Mouse (Mus musculus) CH12.LX (cell line): ENCODE measurements around the gene Rp9. TPM values are rescaled to one million over a fixed set of nuclear protein-coding genes. Genes with fewer than 3 reads are reported as not detected.
"Not testable (repeated sequence)": the region's sequence is repeated elsewhere in the genome, so short reads cannot be mapped to it uniquely, and the experiment has no call there.

Experiments used
- DNase-seq: peaks from one replicate; pipeline ENCODE4 v3.0.0-alpha.2; 2013; ENCODE audit errors: extremely low read depth
- H3K27ac ChIP-seq: 2 replicates; pipeline ENCODE4 v1.5.1; 2012; ENCODE audit warnings: low read depth, mild to moderate bottlenecking, control low read depth, moderate library complexity; ENCODE audit not compliant: insufficient read depth
- H3K27me3 ChIP-seq: replicated peaks from 2 replicates; pipeline ENCODE3; 2012; ENCODE audit warnings: inconsistent platforms
- H3K36me3 ChIP-seq, 2 experiments: replicated peaks in 1 of 2; 2 replicates each; pipeline versions ENCODE3 to v1.6.1; 2012; ENCODE audit warnings: inconsistent platforms in 1 of 2, low read length in 1 of 2, mild to moderate bottlenecking in 1 of 2, mixed read lengths in 1 of 2, moderate library complexity in 1 of 2; ENCODE audit not compliant: control insufficient read depth in 1 of 2, insufficient read depth in 1 of 2
- H3K4me1 ChIP-seq, 2 experiments: 2 replicates each; pipeline ENCODE4 v1.6.1; 2012; ENCODE audit warnings: inconsistent platforms in 1 of 2, moderate library complexity in 1 of 2; ENCODE audit not compliant: insufficient read depth in 2 of 2, control insufficient read depth in 1 of 2
- H3K4me2 ChIP-seq: 2 replicates; pipeline ENCODE4 v1.6.1; 2012; ENCODE audit warnings: low read depth, mild to moderate bottlenecking, control low read depth; ENCODE audit not compliant: poor library complexity, insufficient read depth, severe bottlenecking
- H3K4me3 ChIP-seq, 3 experiments: fragments of 150-350 bp in 1 of 3; sonication (generic) in 1 of 3; replicated peaks in 1 of 3; 2 replicates each; pipeline versions ENCODE3 to v1.5.1; 2011 to 2012; ENCODE audit warnings: low read depth in 2 of 3, low read length in 2 of 3, mild to moderate bottlenecking in 2 of 3, moderate library complexity in 2 of 3, control low read depth in 1 of 3, improper control_type of control experiment in 1 of 3, inconsistent platforms in 1 of 3, mixed read lengths in 1 of 3; ENCODE audit not compliant: poor library complexity in 1 of 3
- H3K79me2 ChIP-seq: replicated peaks from 2 replicates; pipeline ENCODE4 v1.6.1; 2012; ENCODE audit warnings: mild to moderate bottlenecking, moderate library complexity; ENCODE audit not compliant: control insufficient read depth, poor library complexity, insufficient read depth, severe bottlenecking; ENCODE audit errors: extremely low read depth
- H3K9ac ChIP-seq: 2 replicates; pipeline ENCODE4 v1.6.1; 2012; ENCODE audit warnings: low read depth, mild to moderate bottlenecking, control low read depth, moderate library complexity; ENCODE audit not compliant: insufficient read depth
- H3K9me3 ChIP-seq: replicated peaks from 2 replicates; pipeline ENCODE3; 2012; ENCODE audit warnings: low read length, inconsistent platforms, mixed read lengths
- CHD2 ChIP-seq: IDR thresholded peaks from 2 replicates; pipeline ENCODE4 v1.6.1; 2011; ENCODE audit warnings: low read length, improper control_type of control experiment
- CTCF ChIP-seq, 2 experiments: IDR thresholded peaks in 1 of 2; conservative IDR thresholded peaks in 1 of 2; 2 replicates each; pipeline ENCODE4 v1.5.1; 2011 to 2012; ENCODE audit warnings: low read depth in 2 of 2, low read length in 2 of 2, improper control_type of control experiment in 1 of 2, inconsistent platforms in 1 of 2, mild to moderate bottlenecking in 1 of 2, moderate library complexity in 1 of 2
- EP300 ChIP-seq: IDR thresholded peaks from 2 replicates; pipeline ENCODE4 v1.6.1; 2011; ENCODE audit warnings: low read length, improper control_type of control experiment
- IRF4 ChIP-seq: IDR thresholded peaks from 2 replicates; pipeline ENCODE4 v1.6.1; 2014; ENCODE audit warnings: low read depth, mild to moderate bottlenecking, inconsistent platforms, low read length, improper control_type of control experiment
- JUN ChIP-seq: IDR thresholded peaks from 2 replicates; pipeline ENCODE4 v1.6.1; 2011; ENCODE audit warnings: low read depth, mild to moderate bottlenecking, low read length, improper control_type of control experiment, moderate library complexity; ENCODE audit not compliant: insufficient read depth
- JUND ChIP-seq: conservative IDR thresholded peaks from 2 replicates; pipeline ENCODE4 v1.6.1; 2011; ENCODE audit warnings: low read depth, low read length, improper control_type of control experiment
- PAX5 ChIP-seq: IDR thresholded peaks from 2 replicates; pipeline ENCODE4 v1.6.1; 2012; ENCODE audit warnings: low read length, inconsistent platforms, mixed read lengths
- RAD21 ChIP-seq: IDR thresholded peaks from 2 replicates; pipeline ENCODE4 v1.6.1; 2011; ENCODE audit warnings: low read depth, mild to moderate bottlenecking, low read length, improper control_type of control experiment, moderate library complexity
- RCOR1 ChIP-seq: conservative IDR thresholded peaks from 2 replicates; pipeline ENCODE4 v1.6.1; 2012; ENCODE audit warnings: low read depth, mild to moderate bottlenecking, inconsistent platforms, low read length, improper control_type of control experiment
- SMC3 ChIP-seq: IDR thresholded peaks from 2 replicates; pipeline ENCODE4 v1.6.1; 2011; ENCODE audit warnings: low read depth, low read length, improper control_type of control experiment
- ZNF384 ChIP-seq: IDR thresholded peaks from 2 replicates; pipeline ENCODE4 v1.6.1; 2012; ENCODE audit warnings: low read depth, low read length, improper control_type of control experiment, inconsistent platforms
- dilution Hi-C: fragments of 300-500 bp; cut with MboI; formaldehyde crosslinking; loops from 2 replicates; pipeline ENCODE4 v1.14.3; 2020; ENCODE audit warnings: low sequenced_read_pairs; ENCODE audit not compliant: extremely low pct_unique_long_range_greater_than_20kb, extremely low pct_ligation_motif_present
- in situ Hi-C: fragments of 300-500 bp; cut with MboI; formaldehyde crosslinking; loops from 3 replicates; pipeline ENCODE4 v1.14.3; 2019; ENCODE audit warnings: low sequenced_read_pairs, low pct_ligation_motif_present, low pct_unique_long_range_greater_than_20kb, mixed read lengths
- polyA plus RNA-seq: library from polyadenylated mRNA; unstranded; fragments of >175 nt; gene quantifications from 2 replicates; pipeline ENCODE4 v1.2.1, GENCODE M21; 2012; ENCODE audit warnings: low read depth; ENCODE audit not compliant: insufficient read length
- total RNA-seq, 2 experiments: library from RNA; depleted of rRNA; stranded (reverse); fragments of 300-350 nt in 1 of 2; fragments of >200 nt in 1 of 2; gene quantifications; 2 replicates each; pipeline ENCODE4 v1.2.3; 2012 to 2014

Gene Rp9
- total and polyA plus RNA-seq, 3 experiments = 64.2 to 86.9 (median 85.0) TPM

DNA sequence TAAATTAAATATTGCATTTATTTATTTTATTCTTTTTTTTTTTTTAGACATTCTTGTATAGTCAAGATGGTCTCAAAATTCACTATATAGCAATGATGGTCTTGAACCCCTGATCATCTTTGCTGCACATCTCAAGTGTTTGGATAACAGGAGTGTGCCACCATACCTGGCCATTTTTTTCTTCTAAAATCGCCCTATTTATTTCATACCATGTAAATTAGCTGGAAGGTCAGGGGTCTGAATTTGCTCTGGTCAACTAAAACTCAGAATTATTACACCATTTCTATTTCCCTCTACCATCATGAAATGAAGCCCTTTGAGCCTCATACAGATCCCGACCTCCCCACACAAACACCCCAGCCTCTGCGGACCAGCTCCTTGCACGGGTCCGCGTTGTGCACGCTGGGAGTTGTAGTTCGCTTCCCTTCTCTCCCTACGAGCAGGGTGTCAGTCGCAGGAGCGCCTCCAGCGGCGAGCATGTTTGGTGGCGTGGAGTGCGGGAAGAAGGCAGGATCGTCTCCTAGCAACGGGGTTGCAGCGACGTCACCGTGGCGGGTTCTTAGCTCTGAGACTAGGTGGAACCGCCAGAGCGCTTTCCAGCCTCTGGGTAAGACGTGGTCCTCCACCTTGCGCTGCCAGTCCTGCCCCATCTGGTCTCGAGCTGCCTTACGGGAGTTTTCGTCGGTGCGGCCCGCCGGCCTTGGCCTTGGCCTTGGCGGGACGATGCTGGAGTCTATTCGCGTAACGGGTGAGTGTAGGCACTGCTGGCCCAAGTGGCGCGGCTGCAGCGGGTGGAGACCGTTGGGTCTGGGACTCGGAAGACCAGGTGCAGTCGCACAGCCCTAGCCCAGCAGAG is 58.3 kb downstream of the Rp9 start, which contains the start of gene 9530077C05Rik (continued):
- TF ChIP-seq JUN = no peak
- TF ChIP-seq IRF4 = no peak
- TF ChIP-seq CHD2 = no peak
- TF ChIP-seq PAX5 = no peak
- TF ChIP-seq JUND = 0 out of 2 replicates have a peak, but pooled peaks have one; percentile 23
- TF ChIP-seq EP300 = no peak

DNA sequence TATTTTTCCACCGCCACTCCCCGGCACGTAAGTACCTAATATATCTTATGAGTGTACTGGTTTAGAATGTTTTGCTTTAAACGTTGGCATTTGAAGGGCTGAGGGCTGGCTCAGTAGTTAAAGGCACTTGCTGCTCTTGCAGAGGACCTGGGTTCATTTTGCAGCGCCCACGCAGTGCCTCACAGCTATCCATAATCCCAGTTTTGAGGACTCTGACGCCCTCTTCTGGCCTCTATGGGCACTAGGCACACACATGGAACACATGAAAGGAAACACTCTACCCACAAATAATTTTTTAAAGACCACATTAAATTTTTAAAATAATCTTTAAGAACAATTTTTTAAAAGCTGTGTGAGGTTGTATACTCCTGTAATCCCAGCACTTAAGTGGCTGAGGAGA is 60.0 kb downstream of the Rp9 start:
- Histone ChIP-seq H3K27ac (no peak overlapping the region), H3K36me3 (no peaks in the 10 kb centered on the region), H3K9ac (no peak overlapping the region), H3K9me3 (no peaks in the 10 kb centered on the region), H3K4me1 (peaks cover 0 to 3% of the 10 kb centered on the region in 2 experiments; a peak in 1 of 4 replicates), H3K79me2 (no peaks in the 10 kb centered on the region), H3K27me3 (no peaks in the 10 kb centered on the region), H3K4me3 (no peak overlapping the region), H3K4me2 (no peak overlapping the region)
- TF ChIP-seq RCOR1 = no peak
- TF ChIP-seq CTCF (conservative IDR thresholded peaks at IDR 0.05 in 1 of 2, IDR thresholded peaks at IDR 0.05 in 1 of 2; ENCODE audit: low read depth in 2 of 2, low read length in 2 of 2) = peak in 1 of 2 experiments; percentile 35; a peak in 2 of 4 replicates
- dilution Hi-C loops = no loop called here
- in situ Hi-C loops = no loop called here
- DNase-seq = no peak

DNA sequence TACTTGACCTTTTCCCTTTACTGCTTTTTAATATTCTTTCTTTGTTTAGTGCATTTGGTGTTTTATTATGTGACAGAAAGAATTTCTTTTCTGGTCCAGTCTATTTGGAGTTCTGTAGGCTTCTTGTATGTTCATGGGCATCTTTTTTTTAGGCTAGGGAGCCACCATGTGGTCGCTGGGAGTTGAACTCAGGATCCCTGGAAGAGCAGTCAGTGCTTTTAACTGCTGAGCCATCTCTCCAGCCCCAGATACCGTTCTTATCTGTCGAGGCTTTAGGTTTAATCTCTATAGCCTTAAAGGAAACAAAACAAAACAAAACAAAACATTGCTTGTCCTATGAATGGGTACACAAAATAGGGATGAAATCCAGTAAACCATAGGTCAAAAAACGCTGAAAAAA is 61.2 kb downstream of the Rp9 start:
- H3K4me3 ChIP-seq, dilution Hi-C loops, H3K9ac ChIP-seq, H3K9me3 ChIP-seq, H3K27ac ChIP-seq, H3K27me3 ChIP-seq, H3K4me2 ChIP-seq, H3K36me3 ChIP-seq, H3K4me1 ChIP-seq, H3K79me2 ChIP-seq: not testable (repeated sequence)
- DNase-seq = peak; percentile 16
- TF ChIP-seq SMC3 (peak; percentile 39), ZNF384 (peak; percentile 21; the same call in 1 of the 2 replicates), RAD21 (peak; percentile 63), CTCF (conservative IDR thresholded peaks at IDR 0.05 in 1 of 2, IDR thresholded peaks at IDR 0.05 in 1 of 2; ENCODE audit: low read depth in 2 of 2, low read length in 2 of 2) (peak in 1 of 2 experiments; percentile 65; a peak in 2 of 4 replicates)
- TF ChIP-seq, all 38 proteins: peak for 4; not testable (repeated sequence) for 34
- in situ Hi-C loops = not testable (repeated sequence)

DNA sequence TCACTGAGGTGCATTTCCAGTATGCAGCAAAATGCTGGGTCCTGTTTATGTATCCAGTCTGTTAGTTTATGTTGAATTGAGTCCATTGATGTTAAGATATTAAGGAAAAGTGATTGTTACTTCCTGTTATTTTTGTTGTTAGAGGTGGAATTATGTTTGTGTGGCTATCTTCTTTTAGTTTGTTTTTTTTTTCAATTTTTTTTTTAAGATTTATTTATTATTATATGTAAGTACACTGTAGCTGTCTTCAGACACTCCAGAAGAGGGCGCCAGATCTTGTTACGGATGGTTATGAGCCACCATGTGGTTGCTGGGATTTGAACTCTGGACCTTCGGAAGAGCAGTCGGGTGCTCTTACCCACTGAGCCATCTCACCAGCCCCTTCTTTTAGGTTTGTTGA is 61.9 kb downstream of the Rp9 start:
- in situ Hi-C loops, H3K36me3 ChIP-seq, DNase-seq, H3K27me3 ChIP-seq, dilution Hi-C loops, H3K9ac ChIP-seq, H3K27ac ChIP-seq, H3K4me2 ChIP-seq, H3K4me1 ChIP-seq, H3K4me3 ChIP-seq, H3K79me2 ChIP-seq, H3K9me3 ChIP-seq: not testable (repeated sequence)
